Mouse (Mus musculus) megakaryocyte-erythroid progenitor cell, adult 5-6 weeks (primary cell): ENCODE results near the gene L3mbtl1. TPM values are rescaled to one million over a fixed set of nuclear protein-coding genes. Genes with fewer than 3 reads are reported as not detected.
A peak's percentile ranks its signal among the peaks of the same experiment; 100 is the strongest.

ENCODE experiments used
- ATAC-seq: replicated peaks from 2 replicates; pipeline ENCODE4 v1.8.0; 2016; ENCODE audit warnings: mild to moderate bottlenecking, inconsistent platforms; ENCODE audit not compliant: severe bottlenecking, poor library complexity, low FRiP score, low TSS enrichment
- total RNA-seq, 2 experiments: library from RNA; stranded (forward) in 1 of 2; stranded (reverse) in 1 of 2; fragments of 200-1000, 215-1000 nt in 1 of 2; fragments of >200 nt in 1 of 2; fragmentation: Nextera tagmentation in 1 of 2; gene quantifications; 2 replicates each; pipeline ENCODE4 v1.2.3; 2014 to 2017

Gene L3mbtl1
- 0.81 TPM in 1 of 2 replicates, not detected in the other for total RNA-seq (2014; fragmentation: Nextera tagmentation)
- not detected in 2 replicates for total RNA-seq (2017)

DNA sequence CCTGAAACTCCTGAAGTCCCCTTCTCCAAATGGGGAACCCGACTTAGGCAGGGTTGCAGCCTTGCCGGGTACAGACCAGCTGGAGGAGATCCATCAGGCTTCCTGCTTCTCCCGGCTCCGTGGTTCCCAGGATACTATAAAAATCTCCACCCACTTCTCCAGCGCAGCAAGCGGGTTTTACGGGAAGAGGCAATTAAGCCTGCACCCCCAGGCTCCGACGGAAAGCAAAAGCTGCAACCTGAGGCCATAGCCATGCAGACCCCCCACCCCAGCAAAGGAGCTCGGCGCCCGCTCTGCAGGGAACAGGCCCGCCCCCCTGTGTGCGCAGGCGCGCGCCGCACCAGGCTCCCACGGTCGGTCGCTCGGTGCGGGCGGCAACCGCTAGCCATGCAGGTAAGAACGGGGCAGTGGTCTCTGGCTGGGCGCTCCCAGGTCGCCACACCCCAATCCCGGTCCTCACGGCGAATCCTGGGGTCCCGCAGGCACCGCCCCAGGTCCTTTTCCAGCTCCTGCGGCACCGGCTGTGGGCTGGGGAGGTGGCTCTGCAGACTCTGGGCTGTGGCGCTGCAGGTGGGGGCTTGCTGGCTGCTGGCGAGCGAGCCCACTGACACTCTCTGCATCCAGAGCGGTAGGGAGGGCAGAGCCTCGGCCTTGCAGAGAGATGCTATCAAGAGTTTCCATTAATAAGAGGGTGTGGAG, at the start of gene L3mbtl1:
Gene L3mbtl1, plus strand, starts transcription at position 325 of the 699 bp plus-strand sequence.
- 0 out of 2 replicates have a peak, but pooled peaks have one; percentile 14 for ATAC-seq

DNA sequence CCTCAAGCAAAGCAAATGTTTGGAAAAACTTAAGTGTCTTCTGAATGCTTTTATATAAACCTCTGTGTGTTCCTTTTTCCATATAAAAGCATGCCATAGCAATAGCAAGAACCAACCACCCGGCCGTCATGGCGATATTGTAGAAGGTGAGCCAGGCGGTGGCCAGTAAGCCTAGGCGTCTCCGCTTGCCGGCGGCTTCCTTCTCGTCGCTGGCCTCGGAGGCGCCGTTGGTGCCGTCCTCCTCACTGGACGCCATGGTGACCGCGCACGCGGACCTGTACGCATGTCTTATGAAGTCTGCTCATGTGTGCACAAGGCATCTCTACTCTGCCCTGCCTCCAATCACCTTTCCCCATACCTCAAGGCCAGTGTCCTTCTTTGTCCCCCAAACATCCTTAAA, 44.0 kb upstream of the L3mbtl1 start:
- ATAC-seq: peak; percentile 73; the same call in 1 of the 2 replicates

DNA sequence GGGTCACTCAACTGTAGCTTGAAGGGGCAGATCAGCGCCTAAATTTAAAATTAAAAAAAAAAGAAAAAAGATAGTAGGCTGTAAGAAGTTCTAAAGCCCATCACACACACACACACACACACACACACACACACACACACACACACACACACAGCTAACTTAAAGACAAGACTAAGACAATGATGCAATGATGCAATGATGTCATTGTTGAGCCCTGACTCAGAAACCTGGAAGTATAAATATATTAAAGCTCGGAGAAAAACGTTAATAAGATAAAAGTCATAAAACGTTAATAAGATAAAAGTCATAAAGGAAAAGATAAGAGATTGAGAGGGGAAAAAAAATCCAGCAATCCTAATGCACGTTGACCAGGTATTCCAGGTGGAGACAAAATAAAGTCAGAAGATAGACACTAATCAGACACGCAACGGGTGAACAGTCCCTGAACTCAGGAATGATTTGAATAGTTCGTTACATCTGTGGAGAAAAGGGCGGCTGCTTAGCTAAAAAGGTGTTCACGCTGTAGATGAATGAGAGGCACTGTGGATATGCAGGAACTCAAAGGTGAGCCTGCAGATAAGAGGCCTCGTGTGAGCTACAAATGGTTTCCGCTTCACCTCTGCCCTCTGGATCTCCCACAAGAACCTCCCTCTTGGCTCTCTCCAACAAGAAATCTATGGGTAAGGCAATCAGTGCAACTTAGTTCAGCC, 43.2 kb upstream of the L3mbtl1 start:
- ATAC-seq: no peak

DNA sequence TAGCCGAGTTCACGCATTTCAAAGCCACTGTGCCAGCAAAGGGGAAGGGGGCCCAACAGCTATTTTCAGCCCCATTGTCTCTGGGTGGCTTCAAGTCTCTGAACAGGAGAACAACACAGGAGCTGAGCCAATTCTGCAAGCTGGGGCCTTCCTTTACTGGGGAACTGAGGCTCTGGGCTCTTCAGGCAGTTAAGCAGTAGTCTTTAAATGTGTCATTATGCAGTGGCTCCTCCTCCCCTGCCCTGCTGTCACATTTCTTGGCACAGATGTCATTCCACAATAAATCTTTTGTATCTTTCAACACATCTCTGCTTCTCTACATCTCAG, 42.7 kb upstream of the L3mbtl1 start:
- no peak for ATAC-seq

DNA sequence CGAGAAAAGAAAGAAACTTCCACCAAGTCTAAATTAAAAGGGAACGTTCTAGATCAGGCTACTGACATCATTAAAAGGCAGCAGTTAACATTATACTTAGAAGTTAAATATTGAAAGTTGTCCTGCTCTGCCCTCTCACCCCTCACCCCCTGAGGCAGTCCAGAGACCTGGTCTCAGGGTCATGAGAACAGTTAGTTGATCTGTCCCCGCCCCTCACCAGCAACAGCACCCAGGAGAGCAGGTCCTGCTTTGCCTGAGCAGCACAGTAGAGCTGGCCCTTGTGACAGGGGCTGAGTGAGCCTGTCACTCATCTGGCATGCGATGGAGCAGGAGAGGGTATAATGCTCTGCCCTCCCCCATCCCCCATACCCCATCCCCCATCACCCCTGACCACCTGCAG, 37.4 kb upstream of the L3mbtl1 start:
- ATAC-seq: no peak

DNA sequence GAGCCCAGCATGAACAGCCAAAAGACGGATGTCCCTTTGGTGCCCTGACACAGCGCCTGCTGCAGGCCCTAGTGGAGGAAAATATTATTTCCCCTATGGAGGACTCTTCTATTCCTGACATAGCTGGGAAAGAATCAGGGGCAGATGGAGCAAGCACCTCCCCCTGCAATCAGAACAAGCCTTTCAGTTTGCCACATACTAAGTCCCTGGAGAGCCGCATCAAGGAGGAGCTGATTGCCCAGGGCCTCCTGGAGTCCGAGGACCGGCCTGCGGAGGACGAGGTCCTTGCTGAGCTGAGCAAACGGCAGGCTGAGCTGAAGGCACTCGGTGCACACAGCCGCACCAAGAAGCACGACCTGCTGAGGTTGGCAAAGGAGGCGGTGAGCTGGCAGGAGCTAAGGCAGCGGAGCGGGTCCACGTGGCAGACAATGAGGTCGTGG, 35.2 kb upstream of the L3mbtl1 start:
- ATAC-seq: no peak

DNA sequence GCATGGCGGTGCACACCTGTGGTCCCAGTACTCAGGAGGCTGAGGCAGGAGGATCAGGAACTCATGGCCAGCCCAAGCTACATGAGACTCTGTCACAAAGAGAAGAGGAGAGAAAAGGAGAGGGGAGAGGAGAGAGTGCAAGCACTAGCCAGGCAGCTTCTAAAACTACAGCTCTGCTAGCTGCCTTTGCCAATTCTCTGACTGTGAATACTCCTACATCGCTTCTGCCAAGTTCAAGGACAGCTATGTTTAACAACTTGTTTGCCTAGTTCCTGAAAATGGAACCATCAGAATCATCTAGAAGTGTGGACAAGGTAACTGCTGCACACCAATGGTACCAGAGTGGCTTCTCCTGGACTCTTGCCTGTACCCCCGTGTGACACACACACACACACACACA, 29.2 kb upstream of the L3mbtl1 start:
- no peak for ATAC-seq

DNA sequence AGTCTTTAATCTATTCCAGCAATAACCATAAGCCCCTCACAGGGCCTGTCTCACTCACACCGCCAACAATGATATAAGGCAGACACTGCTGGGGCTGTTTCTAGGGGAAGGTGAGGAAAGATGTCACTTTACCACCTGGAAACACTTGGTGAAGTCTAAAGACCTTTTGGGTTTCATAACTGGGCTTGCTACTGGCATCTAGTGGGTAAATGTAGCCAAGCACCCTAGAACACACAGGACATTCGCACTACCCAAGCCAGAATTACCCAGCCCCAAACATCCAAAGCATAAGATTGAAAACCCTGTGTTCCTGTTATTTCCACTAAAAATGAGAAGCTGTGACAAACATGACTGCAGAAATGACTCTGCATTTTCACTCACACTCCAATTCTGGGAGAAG, 28.8 kb upstream of the L3mbtl1 start:
- no peak for ATAC-seq

DNA sequence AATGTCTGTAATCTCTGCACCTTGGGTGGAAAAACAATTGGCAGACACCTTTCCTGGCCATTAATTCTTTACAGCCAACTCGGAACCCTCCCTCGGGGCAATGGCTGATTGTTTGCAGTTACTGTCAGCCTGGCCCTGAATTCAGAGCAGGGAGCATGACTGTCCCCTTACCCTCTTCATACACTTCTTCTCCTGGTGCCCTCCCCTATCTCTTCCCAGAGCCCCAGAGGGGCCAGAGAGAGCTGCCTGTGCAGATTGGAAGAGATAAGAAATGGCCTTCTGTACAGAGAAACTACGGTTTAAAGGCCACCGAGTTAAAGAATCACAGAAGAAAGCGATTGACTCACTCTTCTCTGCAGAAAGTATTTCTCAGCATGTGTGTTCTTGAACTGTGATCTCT, 23.3 kb upstream of the L3mbtl1 start:
- ATAC-seq: no peak

DNA sequence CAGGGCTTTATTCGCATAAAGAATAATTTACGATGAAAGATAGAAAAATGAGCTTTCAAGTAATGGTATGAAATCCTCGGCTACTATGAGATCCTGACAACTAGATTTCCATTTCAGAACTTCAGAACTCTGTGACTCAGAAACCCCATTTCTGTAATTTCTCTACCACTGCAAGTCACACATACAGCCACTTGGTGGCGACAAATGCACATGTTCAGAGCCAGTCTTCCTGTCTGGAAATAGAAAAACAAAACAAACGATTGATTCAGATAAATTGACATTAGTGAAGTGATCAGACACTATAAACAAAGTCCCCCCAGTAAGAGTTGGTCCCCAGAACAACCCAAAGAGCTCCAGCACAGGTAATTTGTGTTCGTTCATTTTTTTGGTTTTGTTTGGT, 21.1 kb upstream of the L3mbtl1 start:
- ATAC-seq: peak; percentile 78

DNA sequence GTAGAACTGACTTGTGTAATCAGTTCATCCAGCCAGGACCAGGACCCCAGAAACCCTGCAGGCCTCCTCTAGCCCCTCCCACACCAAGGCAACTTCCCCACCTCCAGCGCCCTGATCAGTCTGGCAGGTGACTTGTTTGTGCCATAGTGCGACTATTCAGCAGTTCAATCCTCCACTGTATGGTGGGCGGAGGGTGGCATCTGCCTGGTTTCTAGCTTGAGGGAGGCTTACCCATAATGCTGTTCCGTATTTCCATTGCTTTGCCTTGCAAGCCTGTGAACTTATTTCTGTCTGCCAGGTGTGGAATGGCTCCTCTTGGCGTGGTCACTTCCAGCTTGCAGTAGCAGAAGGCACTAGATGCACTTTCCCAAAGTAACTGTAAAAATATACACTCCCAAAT, 20.4 kb upstream of the L3mbtl1 start:
- ATAC-seq: peak; percentile 30

DNA sequence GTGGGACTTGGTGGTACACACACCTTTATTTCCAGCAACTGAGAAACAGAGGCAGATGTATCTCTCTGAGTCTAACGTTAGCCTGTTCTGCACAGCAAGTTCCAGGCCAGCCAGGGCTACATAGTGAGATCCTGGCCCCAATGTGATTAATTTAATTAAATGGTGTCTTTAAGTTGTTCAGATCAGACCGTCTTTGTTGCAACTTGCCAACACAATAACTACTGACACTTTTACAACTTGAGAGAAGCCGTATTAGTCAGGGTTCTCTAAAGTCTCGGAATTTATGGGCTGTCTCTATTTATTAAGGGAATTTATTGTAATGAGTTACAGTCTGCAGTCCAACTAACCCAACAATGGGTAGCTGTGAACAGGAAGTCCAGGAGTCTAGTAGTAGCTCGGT, 19.1 kb upstream of the L3mbtl1 start:
- ATAC-seq: no peak

DNA sequence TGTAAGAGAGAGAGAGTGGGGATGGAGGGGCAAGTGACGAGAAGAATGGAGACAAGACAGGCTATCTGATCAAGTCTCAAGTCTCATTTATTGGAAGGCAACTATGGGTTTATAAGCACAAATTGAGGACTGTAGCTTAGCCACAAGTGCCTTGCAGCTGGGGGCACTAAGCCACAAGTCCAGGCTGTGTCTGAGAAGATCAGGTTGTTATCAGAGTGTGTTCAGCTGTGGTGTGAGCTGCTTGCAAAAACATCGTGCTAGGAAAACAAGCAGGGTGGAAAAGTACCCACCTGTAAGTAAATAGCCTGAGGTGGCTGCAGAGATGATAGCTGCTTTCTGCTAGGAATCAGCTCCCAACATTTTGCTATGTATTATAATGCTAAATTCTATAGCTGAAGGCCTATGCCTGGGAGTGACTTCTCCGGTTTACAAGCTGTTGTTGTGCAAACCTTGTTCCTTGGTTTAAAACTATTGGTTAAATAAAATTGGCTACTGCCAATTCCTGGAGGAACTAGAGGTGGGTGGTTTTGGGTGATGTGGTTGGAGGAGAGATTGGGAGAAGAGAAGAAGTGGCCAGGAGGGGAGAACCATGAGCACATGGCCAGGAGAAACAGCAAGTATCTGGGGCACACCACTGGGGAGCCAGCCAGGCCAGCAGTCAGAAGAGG, 15.2 kb upstream of the L3mbtl1 start:
- ATAC-seq: peak; percentile 45; the same call in 1 of the 2 replicates

DNA sequence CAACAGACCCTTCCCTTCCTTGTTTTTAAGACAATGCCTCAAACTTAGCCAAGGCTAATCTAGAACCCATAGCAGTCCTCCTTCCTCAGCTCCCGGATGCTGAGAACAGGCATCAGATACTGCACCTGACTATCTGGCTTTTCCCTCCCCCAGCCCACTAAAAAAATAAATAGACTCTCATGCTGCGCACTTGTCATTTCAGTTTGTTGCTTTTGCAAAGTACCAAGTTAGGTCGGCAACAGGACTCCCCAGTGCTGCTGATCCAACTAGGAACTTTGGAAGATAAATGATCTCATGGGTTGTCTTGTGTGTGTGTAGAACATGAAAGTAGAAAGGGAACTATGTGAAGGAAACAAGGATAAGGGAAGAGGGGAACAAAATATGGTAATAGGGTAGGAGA, 13.6 kb upstream of the L3mbtl1 start:
- no peak for ATAC-seq

DNA sequence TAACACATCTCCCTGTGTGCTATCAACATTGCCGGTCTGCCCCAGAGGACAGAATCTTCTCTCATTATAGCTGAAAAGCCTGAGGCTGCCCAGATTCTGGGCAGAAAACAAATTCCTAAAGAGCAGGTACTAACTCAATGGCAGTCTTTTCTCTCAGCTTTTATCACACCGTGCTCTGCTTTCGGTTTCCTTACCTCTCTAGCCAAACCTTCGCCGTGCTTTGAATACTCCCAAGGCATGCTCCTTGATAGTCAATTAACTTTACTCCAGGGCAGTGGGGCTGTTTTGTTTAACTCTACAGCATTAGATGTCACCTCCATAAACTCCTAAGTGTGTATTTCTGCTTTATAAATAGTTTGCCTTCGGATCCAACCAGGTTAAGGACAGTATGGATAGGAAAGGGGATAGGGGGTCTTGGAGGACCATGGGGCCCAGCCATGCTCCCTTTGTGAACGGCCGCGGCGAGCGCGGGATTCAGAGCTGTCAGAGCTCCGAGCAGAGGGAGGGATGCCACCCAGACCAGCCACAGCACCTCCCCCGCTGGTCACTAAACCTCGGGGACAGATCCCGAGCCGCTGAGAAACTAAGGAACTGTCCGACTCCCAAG, 12.7 kb upstream of the L3mbtl1 start:
- no peak; the same call in none of the 2 replicates for ATAC-seq

DNA sequence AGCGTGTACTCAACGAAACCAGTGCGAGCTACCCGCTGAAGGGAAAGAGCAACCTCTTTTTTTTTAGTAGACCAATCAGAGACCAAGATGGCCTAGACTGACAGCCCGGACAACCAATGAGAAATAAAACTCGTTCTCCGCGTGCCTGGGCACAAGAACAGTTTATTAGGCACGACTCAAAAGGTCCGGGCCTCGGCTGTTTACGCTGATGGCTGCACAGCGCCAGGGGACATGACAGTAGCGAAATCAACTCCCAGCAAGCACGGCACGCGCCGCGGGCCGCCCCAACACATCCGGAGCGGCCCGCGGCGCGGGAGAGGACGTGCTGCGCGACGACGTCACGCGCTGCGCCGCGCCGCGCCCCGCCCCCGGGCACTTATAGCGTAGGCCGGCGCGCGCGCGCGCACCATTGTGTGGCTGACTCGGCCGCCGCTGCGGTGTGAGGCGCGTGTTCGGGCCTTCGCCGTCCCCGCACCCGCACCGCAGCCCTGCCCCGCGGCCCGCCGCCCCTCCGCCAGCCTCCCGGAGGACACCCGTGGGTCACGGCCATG, 12.1 kb upstream of the L3mbtl1 start, which contains the start of gene Srsf6:
Gene Srsf6, plus strand, starts transcription at position 406 of the 551 bp plus-strand sequence.
- peak; percentile 78 for ATAC-seq

DNA sequence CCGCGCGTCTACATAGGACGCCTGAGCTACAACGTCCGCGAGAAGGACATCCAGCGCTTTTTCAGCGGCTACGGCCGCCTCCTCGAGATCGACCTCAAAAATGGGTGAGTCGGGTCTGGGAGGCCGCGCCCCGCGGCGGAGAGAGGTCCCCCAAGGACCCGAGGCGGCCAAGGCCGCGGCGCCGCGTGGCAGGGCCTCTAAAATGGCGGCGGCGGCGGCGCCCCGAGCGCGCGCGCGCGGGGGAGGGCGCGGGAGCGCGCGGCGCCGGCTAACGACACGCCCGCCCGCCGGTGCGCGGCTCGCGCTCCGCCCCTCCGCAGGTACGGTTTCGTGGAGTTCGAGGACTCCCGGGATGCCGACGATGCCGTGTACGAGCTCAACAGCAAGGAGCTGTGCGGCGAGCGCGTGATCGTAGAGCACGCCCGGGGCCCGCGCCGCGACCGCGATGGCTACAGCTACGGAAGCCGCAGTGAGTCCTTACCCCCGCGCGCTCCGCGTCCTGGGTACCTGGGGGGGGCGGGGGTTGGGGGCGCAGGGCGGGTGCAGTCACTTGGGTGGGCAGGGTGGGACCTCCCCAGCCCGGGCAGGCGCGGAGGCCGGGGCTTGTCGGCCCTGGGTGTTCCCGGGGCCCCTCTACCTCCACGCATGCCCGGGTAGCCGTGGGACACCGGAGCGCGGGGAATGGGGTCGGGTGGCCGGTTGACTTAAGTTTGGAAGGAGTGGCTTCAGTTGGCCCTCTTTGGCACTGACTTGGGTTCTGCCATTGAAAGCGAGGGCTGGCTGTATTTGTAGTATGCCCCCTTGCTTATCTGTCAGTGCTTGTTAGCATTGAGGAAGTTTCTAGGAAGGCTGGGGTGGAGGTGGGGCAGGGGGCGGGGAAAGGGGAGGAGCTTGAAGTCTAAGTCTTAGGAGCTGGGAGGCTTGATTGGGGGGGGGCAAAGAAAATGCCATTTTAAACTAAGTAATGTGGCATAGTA, 11.3 kb upstream of the L3mbtl1 start:
- peak; percentile 53 for ATAC-seq

DNA sequence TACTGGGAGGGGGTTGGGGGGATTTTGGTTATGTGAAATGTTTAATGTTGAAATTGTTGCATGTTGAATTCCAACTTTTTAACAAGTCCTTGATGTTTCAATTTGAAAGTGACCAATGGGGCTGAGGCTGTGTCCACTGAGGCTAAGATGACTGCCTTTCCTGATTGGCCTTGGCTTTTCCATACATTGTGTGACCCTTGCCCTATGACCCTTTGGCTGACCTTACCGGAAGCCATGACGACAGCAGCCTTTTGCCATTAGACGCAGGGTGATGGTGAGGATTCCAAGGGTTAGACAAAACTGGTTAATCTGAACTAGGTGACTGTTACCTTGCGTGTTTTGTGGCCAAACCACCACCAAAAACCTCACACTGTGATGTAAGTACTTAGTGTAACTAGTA, 10.6 kb upstream of the L3mbtl1 start:
- ATAC-seq: no peak

DNA sequence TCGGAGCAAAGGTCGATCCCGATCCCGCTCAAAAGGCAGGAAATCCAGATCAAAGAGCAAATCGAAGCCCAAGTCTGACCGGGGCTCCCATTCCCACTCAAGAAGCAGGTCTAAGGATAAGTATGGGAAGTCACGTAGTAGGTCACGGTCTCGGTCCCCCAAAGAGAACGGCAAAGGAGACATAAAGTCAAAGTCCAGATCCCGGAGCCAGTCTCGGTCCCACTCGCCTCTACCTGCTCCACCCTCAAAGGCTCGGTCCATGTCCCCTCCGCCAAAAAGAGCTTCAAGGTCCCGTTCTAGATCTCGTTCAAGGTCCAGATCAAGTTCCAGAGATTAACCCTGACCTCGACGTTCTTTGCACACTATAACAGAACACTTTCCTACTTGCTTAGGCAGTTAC, 8.9 kb upstream of the L3mbtl1 start:
- ATAC-seq: no peak
